Mouse (Mus musculus) cortical plate, adult 2 months (tissue): Measurements from ENCODE around the gene Dlg3.

Experiments used
- CTCF ChIP-seq: fragments of 200-500 bp; IDR thresholded peaks from 2 replicates; pipeline ENCODE4 v1.5.1; 2011; ENCODE audit warnings: mild to moderate bottlenecking, control low read depth, low read length; ENCODE audit not compliant: insufficient read depth; ENCODE audit errors: extremely low read depth
- POLR2A ChIP-seq: fragments of 200-500 bp; IDR thresholded peaks from 2 replicates; pipeline ENCODE4 v1.6.1; 2011; ENCODE audit warnings: mild to moderate bottlenecking, low read length, control low read depth; ENCODE audit not compliant: insufficient read depth; ENCODE audit errors: extremely low read depth

- TF ChIP-seq CTCF (no peak), POLR2A (no peak)
Observed at GRCm38 (mm10) chrX:100815766-100816165, 48.2 kb downstream of the Dlg3 start.
